Mouse (Mus musculus) neural tube, embryonic 14.5 days (tissue): ENCODE data around the gene Dctn1. TPM values are rescaled to one million over a fixed set of nuclear protein-coding genes. Genes with fewer than 3 reads are reported as not detected.
A peak's percentile ranks its signal among the peaks of the same experiment; 100 is the strongest.

Experiments used
- ATAC-seq: fragments of 200-750 bp; cut with Nextera tagmentation; 2 replicates; pipeline ENCODE4 v1.8.0; 2017; ENCODE audit warnings: low read depth, mild to moderate bottlenecking, moderate TSS enrichment, moderate library complexity
- H3K27ac ChIP-seq: fragments of 300-500 bp; sonication (generic); 2 replicates; pipeline ENCODE4 v1.5.1; 2014; ENCODE audit warnings: low read depth, mild to moderate bottlenecking, control low read depth, low read length, moderate library complexity, mixed read lengths
- H3K27me3 ChIP-seq: fragments of 300-500 bp; sonication (generic); 2 replicates; pipeline ENCODE4 v1.6.1; 2014; ENCODE audit warnings: low read length; ENCODE audit not compliant: control insufficient read depth, insufficient read depth
- H3K36me3 ChIP-seq: fragments of 300-500 bp; sonication (generic); 2 replicates; pipeline ENCODE4 v1.6.1; 2014; ENCODE audit warnings: low read length, mixed read lengths; ENCODE audit not compliant: control insufficient read depth, insufficient read depth
- H3K4me1 ChIP-seq: fragments of 300-500 bp; sonication (generic); 2 replicates; pipeline ENCODE4 v1.6.1; 2014; ENCODE audit warnings: low read length; ENCODE audit not compliant: control insufficient read depth, insufficient read depth
- H3K4me2 ChIP-seq: fragments of 300-500 bp; sonication (generic); 2 replicates; pipeline ENCODE4 v1.6.1; 2014; ENCODE audit warnings: mild to moderate bottlenecking, low read depth, low read length, control low read depth
- H3K4me3 ChIP-seq: fragments of 300-500 bp; sonication (generic); 2 replicates; pipeline ENCODE4 v1.5.1; 2014; ENCODE audit warnings: low read depth, low read length, control low read depth, mixed read lengths
- H3K9ac ChIP-seq: fragments of 300-500 bp; sonication (generic); replicated peaks from 2 replicates; pipeline ENCODE4 v1.6.1; 2014; ENCODE audit warnings: low read depth, mild to moderate bottlenecking, control low read depth, low read length, mixed read lengths
- H3K9me3 ChIP-seq: fragments of 300-500 bp; sonication (generic); 2 replicates; pipeline ENCODE4 v1.6.1; 2016; ENCODE audit warnings: low read length; ENCODE audit not compliant: control insufficient read depth
- WGBS: fragments of 180-500 bp; shearing (Covaris S2); extraction: QIAGEN DNeasy Blood & Tissue Kit; methylation state at CpG from one replicate; pipeline ENCODE4 v1.1.7; 2014; 5-methylcytosine and 5-hydroxymethylcytosine counted together
- polyA plus RNA-seq: library from polyadenylated mRNA; unstranded; fragments of >200 nt; fragmentation: Nextera tagmentation; extraction: Ambion mirVana; gene quantifications from 2 replicates; pipeline ENCODE4 v1.2.1, GENCODE M21; 2014

Dctn1 gene
- polyA plus RNA-seq, 1 experiment from 2014 or later, result 122 TPM

DNA sequence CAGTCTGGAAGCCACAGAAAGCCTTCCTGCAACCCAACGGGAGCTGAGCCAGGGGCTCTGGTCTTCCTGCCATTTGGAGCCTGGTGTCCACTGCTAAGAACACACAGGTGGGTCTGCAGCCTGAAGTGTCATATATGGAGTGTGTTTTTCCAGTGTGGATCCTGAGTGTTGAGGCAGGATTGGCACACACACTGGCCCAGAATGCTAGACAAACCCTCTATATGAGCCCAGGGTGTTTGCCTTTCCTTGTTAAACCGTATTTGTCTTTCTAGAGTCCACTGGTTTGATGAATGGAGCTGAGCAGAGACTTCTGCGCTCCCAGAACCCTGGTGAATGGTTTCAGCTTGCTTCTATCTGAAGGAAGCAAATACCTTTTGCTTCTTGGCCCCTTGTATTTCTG lies 54.1 kb downstream of the Dctn1 start, which contains the start of gene Slc4a5:
Slc4a5 (plus strand) TSS at position 15 of the 400 bp plus-strand sequence.
- no peak within 1 kb of the TSS for H3K9ac ChIP-seq
- WGBS, result 74% methylated on average over 3 of the region's 3 CpGs
- no peak within 1 kb of the TSS for H3K4me2 ChIP-seq
- no peaks in the 10 kb centered on the region for H3K9me3 ChIP-seq
- no peaks in the 10 kb centered on the region for H3K36me3 ChIP-seq
- H3K4me3 ChIP-seq, result no peak within 1 kb of the TSS
- no peaks in the 10 kb centered on the region for H3K27me3 ChIP-seq
- H3K4me1 ChIP-seq, result no peaks in the 10 kb centered on the region
- no peak for ATAC-seq
- no peak within 1 kb of the TSS for H3K27ac ChIP-seq

DNA sequence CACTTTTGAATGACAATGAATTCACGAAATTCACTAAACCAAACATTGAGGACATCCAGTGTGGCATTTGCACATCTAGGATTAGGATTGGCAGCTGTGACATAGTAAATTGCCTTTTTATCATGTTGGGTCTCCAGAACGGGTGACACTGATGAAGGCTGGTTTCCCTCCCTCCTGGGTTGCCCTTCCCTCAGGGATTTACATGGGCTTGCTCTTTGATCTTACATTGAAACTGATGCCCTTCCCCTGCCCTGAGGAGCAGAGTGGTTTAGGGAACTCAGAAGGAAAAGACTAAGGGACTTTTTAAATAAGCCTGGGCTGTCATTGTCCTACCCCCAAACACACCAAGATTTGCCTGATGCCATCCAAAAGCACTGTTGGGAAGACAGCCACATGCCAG lies 65.8 kb downstream of the Dctn1 start:
- H3K9ac ChIP-seq, result no peak overlapping the region
- H3K4me3 ChIP-seq, result no peak overlapping the region
- no peak overlapping the region for H3K4me2 ChIP-seq
- no peaks in the 10 kb centered on the region for H3K36me3 ChIP-seq
- H3K4me1 ChIP-seq, result no peaks in the 10 kb centered on the region
- no peak for ATAC-seq
- no peaks in the 10 kb centered on the region for H3K27me3 ChIP-seq
- 54% methylated on average over 2 of the region's 2 CpGs for WGBS
- H3K9me3 ChIP-seq, result no peaks in the 10 kb centered on the region
- H3K27ac ChIP-seq, result no peak overlapping the region

DNA sequence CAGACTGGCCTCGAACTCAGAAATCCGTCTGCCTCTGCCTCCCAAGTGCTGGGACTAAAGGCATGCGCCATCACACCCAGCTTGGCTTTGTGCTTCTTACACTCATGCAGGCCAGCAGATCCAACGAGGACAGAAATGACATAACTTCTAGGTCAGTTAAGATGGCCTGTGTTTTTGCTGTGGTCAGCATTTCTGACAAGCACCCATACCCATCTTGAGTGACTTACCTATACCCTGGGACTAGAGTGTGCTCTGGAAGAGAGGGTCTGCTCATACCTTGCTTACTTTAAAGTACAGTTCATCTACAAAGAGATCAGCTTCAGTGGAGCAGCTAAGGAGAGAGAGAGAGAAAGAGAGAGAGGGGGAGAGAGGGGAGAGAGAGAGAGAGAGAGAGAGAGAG lies 67.6 kb downstream of the Dctn1 start:
- H3K36me3 ChIP-seq, result no peaks in the 10 kb centered on the region
- no peak overlapping the region for H3K9ac ChIP-seq
- H3K27me3 ChIP-seq, result no peaks in the 10 kb centered on the region
- H3K4me3 ChIP-seq, result no peak overlapping the region
- no peaks in the 10 kb centered on the region for H3K4me1 ChIP-seq
- H3K27ac ChIP-seq, result no peak overlapping the region
- no peaks in the 10 kb centered on the region for H3K9me3 ChIP-seq
- ATAC-seq, result no peak
- no peak overlapping the region for H3K4me2 ChIP-seq
- 88% methylated on average over 4 of the region's 4 CpGs for WGBS

DNA sequence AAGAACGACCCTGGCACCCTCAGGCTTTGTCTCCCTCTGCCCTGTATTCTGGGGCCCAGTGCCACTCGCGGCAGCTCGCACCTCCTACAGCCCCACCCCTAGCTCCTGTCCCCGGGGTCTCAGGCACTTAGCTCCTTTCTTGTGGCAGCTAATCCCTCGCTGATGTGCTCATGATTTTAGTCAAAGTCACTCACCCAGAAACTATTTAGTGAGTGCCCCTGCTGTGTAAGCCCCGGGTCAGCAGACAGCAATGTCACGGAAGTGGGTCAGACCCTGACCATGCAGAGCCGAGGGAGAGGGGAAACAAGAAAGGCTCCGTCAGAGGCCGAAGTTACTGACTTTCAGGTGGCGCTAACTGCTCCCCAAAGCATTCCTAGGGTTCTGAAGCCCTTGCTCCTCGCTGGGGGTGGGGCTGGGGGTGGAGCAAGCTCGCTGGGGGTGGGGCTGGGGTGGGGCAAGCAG lies 68.6 kb downstream of the Dctn1 start:
- H3K4me3 ChIP-seq, result no peak overlapping the region
- no peaks in the 10 kb centered on the region for H3K4me1 ChIP-seq
- no peaks in the 10 kb centered on the region for H3K36me3 ChIP-seq
- no peak overlapping the region for H3K9ac ChIP-seq
- peak overlapping the region; percentile 23; the same call in 1 of the 2 replicates for H3K4me2 ChIP-seq
- H3K9me3 ChIP-seq, result no peaks in the 10 kb centered on the region
- H3K27me3 ChIP-seq, result no peaks in the 10 kb centered on the region
- ATAC-seq, result no peak
- 3% methylated on average over 14 of the region's 14 CpGs for WGBS
- H3K27ac ChIP-seq, result no peak overlapping the region

DNA sequence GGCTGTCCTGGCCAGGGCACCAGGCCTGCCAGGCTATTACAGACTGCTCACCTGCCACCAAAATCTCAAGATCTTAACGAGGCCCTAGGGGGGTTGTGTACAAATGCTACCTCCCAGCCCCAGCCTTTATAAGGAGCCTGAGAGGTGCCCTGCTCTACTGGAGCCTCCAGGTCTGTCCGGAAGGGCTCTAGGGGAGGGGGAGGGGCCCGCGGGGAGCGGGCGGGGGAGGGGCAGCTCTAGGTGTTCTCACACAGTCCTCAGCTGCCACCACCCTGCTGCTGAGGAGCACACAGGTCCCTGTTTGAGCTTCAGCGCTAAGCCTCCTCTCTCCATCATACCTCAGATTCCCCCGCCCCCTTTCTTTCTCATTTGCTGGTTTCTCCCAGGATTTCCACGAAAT lies 71.4 kb downstream of the Dctn1 start:
- 0 out of 2 replicates have a peak, but pooled peaks cover 3% of the 10 kb centered on the region for H3K27me3 ChIP-seq
- H3K4me3 ChIP-seq, result no peak overlapping the region
- no peaks in the 10 kb centered on the region for H3K36me3 ChIP-seq
- peak overlapping the region; percentile 18; the same call in 1 of the 2 replicates for H3K4me2 ChIP-seq
- no peak for ATAC-seq
- no peaks in the 10 kb centered on the region for H3K4me1 ChIP-seq
- H3K9me3 ChIP-seq, result no peaks in the 10 kb centered on the region
- WGBS, result 4% methylated on average over 5 of the region's 9 CpGs
- no peak overlapping the region for H3K27ac ChIP-seq
- 0 out of 2 replicates have a peak overlapping the region, but pooled peaks have one; percentile 32 for H3K9ac ChIP-seq

DNA sequence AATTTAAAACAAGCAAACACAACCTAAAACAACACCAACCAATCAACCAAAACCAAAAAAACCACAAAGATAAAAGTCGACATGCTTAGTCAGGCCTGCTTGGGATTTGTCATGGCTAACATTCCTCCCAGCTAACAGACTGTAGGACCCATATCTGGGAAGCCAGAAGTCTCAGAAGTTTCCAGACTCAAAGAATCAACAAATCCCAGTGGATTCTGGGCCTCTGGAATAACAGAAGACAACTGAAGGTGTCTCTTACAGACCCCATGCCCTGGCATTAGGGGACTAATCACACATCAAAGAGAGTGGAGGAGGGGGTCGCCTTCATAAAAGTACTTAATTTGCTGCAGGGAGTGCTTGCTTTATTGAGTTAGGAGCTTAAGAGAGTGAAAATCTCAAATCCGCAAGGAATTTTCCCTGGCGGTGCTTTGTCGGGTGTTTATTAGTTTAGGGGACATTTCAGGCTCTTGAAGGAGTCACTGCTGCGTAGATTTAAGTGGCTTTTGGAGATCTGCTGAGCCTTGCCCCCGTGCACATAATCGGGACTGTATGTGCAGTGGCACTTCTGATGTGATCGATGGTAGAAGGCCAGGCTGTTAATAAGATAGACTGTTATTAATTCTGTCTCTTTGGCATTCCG lies 78.8 kb downstream of the Dctn1 start:
- Histone ChIP-seq H3K4me1 (no peaks in the 10 kb centered on the region), H3K9me3 (no peaks in the 10 kb centered on the region), H3K9ac (no peak overlapping the region), H3K4me3 (no peak overlapping the region), H3K27me3 (0 out of 2 replicates have a peak, but pooled peaks cover 3% of the 10 kb centered on the region), H3K27ac (no peak overlapping the region), H3K36me3 (no peaks in the 10 kb centered on the region), H3K4me2 (no peak overlapping the region)
- ATAC-seq, result no peak
- 48% methylated on average over 10 of the region's 10 CpGs for WGBS

DNA sequence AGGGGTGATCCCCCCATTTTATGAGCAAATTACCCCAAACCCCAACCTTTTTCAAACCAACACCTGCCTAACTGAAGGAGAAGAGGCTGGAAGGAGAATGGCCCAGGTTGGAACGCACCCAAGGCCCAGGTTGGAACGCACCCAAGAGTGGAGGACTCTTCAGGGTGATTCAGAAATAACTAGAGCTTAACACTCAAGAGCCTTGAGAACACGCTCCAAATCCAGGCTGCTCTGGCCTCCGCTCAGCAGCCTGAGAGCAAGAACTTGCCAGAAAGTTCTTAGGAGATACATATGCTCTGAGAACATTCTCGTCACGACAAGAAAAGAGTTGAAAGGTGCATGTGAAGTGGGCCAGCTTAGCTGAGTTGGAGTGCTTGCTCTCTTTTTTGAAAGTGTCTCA lies 79.4 kb downstream of the Dctn1 start:
- H3K4me3 ChIP-seq, result no peak overlapping the region
- H3K9ac ChIP-seq, result no peak overlapping the region
- H3K9me3 ChIP-seq, result no peaks in the 10 kb centered on the region
- H3K27ac ChIP-seq, result no peak overlapping the region
- no peak for ATAC-seq
- H3K4me2 ChIP-seq, result no peak overlapping the region
- H3K4me1 ChIP-seq, result no peaks in the 10 kb centered on the region
- H3K27me3 ChIP-seq, result 0 out of 2 replicates have a peak, but pooled peaks cover 3% of the 10 kb centered on the region
- H3K36me3 ChIP-seq, result no peaks in the 10 kb centered on the region
- WGBS, result 88% methylated on average over 6 of the region's 6 CpGs

DNA sequence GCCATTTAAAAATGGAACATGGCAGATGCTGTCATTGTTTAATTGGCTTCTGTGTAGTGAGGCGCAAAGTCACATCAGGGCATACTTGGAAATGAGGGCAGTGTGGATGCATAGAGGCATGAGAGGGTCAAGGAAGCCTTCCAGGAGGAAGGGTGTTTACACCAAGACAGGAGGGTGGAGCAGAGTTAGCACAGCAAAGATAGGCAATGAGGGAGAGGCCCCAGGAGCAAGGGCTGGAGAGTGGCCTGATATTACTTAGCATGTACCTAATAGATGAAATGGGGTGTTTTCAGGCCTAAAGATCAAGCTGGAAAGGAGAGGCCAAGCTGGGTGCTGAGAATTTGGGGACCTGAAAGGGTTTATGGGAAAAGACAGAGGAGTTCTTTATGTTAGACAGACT lies 80.3 kb downstream of the Dctn1 start:
- Histone ChIP-seq H3K9ac (no peak overlapping the region), H3K9me3 (no peaks in the 10 kb centered on the region), H3K36me3 (no peaks in the 10 kb centered on the region), H3K27ac (no peak overlapping the region), H3K4me2 (no peak overlapping the region), H3K4me3 (no peak overlapping the region), H3K4me1 (no peaks in the 10 kb centered on the region), H3K27me3 (no peaks in the 10 kb centered on the region)
- ATAC-seq, result no peak
- WGBS, result 100% methylated on average over 1 of the region's 1 CpGs

DNA sequence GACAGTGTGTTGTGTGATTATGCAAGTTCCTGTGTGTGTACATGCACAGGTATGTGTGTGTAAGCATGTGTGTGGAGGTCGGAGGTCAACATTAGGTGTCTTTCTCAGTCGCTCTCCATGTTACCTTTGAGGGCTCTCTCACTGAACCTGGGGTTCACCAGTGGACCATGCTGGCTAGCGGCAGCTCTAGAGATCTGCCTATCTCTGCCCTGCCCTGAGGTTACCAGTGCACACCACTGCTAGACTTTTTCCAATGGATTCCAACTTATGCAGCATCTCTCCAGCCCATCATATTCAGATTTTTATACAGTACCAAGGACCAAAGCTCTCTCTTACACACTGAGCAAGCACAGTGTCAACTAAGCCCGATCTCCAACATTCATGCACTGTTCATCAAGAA lies 81.0 kb downstream of the Dctn1 start:
- Histone ChIP-seq H3K27ac (no peak overlapping the region), H3K9me3 (no peaks in the 10 kb centered on the region), H3K4me3 (no peak overlapping the region), H3K9ac (no peak overlapping the region), H3K36me3 (no peaks in the 10 kb centered on the region), H3K27me3 (no peaks in the 10 kb centered on the region), H3K4me1 (no peaks in the 10 kb centered on the region), H3K4me2 (no peak overlapping the region)
- no peak for ATAC-seq
- 96% methylated on average over 4 of the region's 4 CpGs for WGBS
